Mouse (Mus musculus) liver, postnatal 0 days (tissue): Measurements from ENCODE around the gene Rpl9.

Experiments used
- CTCF ChIP-seq: sonication (generic); IDR thresholded peaks from 2 replicates; pipeline ENCODE4 v1.5.1; 2016; ENCODE audit warnings: antibody characterized with exemption, low read depth
- EP300 ChIP-seq: IDR thresholded peaks from 2 replicates; pipeline ENCODE4 v1.6.1; 2016; ENCODE audit warnings: antibody characterized with exemption, low read depth, mild to moderate bottlenecking

GRCm38 (mm10) chr5:65354097-65354496 lies 37.1 kb downstream of the Rpl9 start:
- TF ChIP-seq CTCF (no peak), EP300 (no peak)
